Mouse (Mus musculus) layer of hippocampus, adult 11-12 months (tissue): ENCODE results near the gene Hist1h2ai.
"Not testable (repeated sequence)": the region's sequence is repeated elsewhere in the genome, so short reads cannot be mapped to it uniquely, and the experiment has no call there.

Source experiments
- DNase-seq: peaks from one replicate; pipeline ENCODE4 v3.0.0; 2022; ENCODE audit warnings: low spot score

The Hist1h2ai gene

GRCm38 (mm10) chr13:21715864-21716539 is at the start of gene Hist1h2ai, which contains the start of gene Hist1h2bl:
Gene Hist1h2ai, plus strand, starts transcription at chr13:21716422.
Gene Hist1h2bl, minus strand, starts transcription at chr13:21716143.
- peak; percentile 91 for DNase-seq

DNA sequence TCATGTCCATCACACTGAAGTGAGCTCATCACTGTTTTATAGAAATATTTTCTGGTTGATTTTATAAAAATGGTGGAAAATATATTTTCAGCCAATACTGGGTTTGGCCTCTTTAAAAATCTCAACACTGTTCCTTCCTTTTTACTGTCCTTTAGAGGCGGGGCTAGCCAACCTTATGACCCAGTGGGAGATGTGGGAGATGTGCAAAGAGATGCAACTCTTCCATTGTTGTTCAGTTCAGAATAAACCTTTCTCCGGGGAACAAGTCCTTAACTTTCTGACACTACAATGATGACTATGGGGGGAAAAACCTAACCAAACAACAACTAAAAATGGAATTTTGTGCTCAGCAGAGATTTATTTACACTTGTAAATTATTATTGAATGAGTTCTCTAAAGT is 38.9 kb upstream of the Hist1h2ai start, which contains the start of gene Olfr1360:
Gene Olfr1360, minus strand, starts transcription at position 101 of the 400 bp plus-strand sequence.
- no peak for DNase-seq

DNA sequence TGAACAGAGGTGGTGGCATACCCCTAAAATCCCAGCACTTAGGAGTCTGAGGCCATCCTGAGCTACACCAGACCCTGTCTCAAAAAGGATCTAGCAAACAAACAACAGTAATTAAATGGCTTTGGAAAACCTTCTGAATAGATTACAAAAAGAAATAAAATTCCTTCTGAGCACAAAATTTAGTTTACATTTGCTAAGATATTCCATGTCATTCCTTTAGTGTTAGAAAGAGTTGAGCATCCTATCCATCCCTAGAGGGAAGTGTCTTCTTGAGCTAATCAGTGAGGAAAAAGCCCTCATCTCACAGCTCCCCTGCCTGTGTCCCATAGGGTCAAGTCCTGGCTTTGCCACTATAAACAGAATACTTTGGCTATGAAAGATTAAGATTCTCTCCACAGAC is 18.4 kb upstream of the Hist1h2ai start, which contains the start of gene Olfr1359:
Gene Olfr1359, plus strand, starts transcription at position 301 of the 400 bp plus-strand sequence.
- no peak for DNase-seq

GRCm38 (mm10) chr13:21706669-21707068 is 9.6 kb upstream of the Hist1h2ai start:
- no peak for DNase-seq

DNA sequence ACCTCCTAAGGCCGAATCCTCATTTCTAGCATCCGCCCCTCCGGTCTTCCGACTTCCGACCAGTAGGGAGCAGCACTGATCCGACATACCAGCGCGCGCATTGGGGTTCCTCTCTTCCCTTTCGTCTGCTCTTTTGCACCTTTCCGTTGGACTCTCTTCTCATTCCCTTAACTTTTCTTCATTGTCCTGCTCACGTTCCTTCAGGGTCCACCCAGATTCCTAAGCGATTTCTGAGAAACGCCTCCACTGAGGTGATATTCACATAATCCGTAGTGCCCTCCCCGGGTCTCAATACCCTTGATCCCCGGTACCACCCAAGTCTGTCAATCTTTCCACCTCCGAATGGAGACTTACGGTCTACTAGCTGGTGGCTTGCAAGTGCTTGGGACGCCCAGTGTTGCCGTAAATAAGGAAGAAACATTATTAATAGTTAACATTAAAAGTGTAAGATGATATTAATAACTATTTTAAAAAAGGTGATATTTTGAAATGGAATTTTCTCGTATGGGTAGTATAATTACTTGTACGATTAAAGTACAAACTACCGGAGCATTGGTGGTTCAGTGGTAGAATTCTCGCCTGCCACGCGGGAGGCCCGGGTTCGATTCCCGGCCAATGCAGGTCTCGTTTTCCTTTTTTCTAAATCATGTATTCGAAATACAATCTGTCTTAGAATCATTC is 6.1 kb upstream of the Hist1h2ai start:
- DNase-seq: peak; percentile 91

DNA sequence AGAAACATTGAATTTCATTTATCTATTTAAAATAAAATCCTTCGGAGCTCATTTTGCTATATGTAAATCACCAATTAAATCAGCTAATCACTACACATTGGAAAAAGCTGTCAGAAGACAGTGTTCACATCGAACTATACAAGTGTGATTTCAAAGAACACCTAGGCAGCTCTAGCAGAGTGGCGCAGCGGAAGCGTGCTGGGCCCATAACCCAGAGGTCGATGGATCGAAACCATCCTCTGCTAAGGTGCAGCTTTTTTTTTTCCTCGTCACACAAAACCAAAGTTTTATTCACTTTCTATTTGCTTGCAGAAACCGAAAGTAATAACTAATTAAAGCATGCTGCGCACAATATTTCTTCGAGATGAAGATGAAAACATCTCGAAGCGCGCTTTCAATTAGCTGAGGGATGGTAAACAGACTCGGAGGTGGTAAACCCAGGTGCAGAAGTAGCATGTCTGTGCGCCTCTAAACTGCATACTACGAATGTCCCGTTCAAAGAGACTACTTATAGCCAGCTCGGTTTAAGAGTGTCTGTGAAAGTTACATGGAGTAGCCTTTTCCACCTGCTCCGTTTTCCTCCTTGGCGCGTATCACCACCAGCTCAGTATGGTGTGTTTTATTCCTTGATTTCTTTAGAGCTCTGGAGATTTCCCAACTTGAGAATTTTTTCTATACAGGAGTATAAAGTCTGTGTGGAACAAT is 5.2 kb upstream of the Hist1h2ai start:
- peak; percentile 78 for DNase-seq

DNA sequence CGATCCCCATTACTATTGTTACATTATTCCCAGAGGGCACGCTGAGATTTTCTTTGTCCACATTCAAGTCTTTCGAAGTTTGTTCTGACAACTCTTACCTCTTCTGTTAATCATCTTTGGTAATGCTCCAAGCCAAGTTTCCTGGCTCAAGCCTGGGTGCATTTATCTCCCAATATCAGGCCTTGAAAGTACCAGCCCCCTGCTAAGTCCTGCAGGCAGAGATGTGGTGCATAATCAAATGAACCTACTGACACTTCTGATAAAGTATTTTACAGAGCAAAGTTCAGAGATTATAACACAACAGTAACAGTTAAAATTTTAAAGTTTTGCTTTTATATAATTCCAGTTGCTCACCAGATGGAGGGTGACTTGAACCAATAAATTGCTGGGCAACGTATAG is 4.5 kb upstream of the Hist1h2ai start:
- no peak for DNase-seq

GRCm38 (mm10) chr13:21714725-21715124 is 1.5 kb upstream of the Hist1h2ai start:
- DNase-seq: peak; percentile 69

- DNase-seq: no peak
These were observed 925 bp upstream of the Hist1h2ai start for GRCm38 (mm10) chr13:21715131-21715863.

- DNase-seq: peak; percentile 16
These were observed 544 bp downstream of the Hist1h2ai start for GRCm38 (mm10) chr13:21716540-21717391.

DNA sequence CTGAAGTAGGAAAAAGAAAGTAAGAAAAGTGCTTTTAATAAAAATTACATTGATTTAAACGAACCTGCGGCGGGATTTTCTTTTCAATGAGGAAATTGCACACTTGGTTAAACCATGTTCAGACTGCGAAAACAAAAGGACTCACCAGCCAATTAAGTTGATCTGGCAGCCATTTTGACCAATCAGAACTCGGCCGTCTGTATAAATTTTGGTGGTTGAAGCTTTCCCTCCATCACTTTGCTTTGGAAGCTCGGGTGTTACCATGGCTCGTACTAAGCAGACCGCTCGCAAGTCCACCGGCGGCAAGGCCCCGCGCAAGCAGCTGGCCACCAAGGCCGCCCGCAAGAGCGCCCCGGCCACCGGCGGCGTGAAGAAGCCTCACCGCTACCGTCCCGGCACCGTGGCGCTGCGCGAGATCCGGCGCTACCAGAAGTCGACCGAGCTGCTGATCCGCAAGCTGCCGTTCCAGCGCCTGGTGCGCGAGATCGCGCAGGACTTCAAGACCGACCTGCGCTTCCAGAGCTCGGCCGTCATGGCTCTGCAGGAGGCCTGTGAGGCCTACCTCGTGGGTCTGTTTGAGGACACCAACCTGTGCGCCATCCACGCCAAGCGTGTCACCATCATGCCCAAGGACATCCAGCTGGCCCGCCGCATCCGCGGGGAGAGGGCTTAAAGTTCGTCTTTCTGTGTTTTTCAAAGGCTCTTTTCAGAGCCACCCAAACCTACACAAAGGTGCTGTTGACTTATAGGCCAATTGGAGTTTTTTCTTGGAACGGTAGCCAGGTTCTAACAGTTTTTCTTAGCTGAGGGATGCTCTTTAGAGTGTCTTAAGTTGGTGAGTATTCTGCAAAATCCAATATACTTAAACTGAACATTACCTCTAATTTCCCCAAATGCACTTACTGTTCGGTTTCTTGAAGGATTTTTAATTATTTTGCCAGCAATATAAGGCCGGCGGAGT is 1.5 kb downstream of the Hist1h2ai start, which contains the start of gene Hist1h3h:
Gene Hist1h3h, plus strand, starts transcription at position 263 of the 961 bp plus-strand sequence.
- DNase-seq: peak; percentile 91

DNA sequence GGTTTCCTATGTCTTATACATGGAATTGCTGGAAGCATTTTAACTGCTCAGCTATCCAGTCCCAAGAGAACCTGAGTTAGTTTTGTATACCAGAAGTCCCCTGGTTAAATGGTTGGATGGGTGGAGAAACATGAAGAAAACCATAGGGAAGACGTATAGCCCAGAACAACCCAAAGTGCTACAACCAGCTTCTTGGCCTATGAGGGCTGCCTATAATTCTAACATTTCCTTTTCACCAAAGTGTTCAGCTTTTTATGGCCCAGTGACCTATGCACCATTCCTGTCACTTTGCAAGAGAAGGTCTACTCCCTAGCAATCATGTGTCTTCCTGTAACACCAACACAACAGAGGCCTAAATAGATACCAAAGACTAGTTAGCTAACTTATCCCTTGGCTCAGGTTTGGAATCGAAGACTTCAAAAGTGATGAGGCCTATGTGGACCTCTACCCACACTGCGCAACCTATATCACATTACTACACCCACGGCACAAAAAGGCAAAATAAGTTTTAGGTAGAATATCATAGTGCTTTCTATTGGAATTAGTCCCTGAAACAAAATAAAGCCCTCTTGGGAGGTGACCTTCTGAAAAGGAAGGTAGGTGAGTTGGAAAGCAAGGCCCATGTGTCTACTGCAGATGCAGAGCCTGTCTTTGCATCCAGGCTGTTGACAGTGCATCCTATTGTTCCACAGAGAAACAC is 2.3 kb downstream of the Hist1h2ai start:
- DNase-seq: no peak

- not testable (repeated sequence) for DNase-seq
These were observed 5.0 kb downstream of the Hist1h2ai start for GRCm38 (mm10) chr13:21721107-21721756.

GRCm38 (mm10) chr13:21721757-21722372 is 5.6 kb downstream of the Hist1h2ai start, which contains the start of gene Hist1h2bm:
Gene Hist1h2bm, plus strand, starts transcription at chr13:21722044.
- DNase-seq: peak; percentile 70

DNA sequence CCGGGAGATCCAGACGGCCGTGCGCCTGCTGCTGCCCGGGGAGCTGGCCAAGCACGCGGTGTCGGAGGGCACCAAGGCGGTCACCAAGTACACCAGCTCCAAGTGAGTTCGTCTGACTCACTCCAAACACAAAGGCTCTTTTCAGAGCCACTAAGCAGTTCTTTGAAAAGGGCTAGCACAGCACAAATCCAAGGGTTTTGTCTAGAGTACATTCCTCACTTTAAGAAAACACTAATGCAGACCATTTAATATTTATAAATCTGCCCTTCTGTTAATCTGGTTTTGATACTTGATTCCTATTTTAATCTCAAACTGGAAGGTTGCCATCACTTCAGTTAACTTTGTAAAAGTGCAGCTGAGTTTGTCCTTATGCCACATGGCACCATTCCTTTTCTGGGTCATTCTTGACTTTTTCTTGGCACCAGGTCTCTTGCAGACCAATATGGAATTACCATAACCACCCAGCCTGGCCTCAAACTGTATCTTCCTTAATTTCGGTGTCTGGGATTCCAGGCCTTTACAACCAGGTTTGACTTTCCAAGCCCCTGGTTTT is 6.2 kb downstream of the Hist1h2ai start:
- no peak for DNase-seq

DNA sequence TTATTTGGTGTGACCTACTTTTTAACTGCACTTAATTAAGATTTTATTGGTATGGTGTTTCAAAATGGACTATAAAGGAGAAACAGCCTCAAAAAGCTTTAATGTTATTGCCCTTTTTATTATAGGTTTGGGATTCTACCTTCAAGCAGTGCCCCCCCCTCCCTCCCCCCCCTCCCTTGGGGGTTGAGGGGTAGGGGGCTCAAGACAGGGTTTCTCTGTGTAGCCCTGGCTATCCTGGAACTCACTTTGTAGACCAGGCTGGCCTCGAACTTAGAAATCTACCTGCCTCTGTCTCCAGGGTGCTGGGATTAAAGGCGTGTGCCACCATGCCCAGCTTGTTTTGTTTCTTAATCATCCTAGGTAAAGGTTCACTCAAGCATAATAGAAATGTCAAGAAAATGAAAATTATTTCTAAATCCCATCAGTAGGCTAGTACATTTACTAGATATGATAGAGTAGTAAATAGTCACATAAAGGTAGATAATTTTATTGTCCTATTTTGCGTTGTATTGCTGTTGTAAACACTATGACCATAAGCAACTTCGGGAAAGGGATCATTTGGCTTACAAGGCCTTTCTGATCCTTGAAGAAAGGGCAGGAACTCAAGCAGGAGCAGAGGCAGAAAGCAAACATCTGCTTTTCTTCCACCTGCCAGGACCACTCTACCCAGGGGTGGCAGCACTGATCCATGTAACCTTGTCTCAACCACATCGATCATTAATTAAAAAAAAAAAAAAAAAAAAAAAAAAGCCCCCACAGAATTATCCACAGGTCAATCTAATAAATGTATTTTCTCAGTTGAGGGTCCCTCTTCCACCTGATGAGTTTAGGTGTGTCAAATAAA is 7.0 kb downstream of the Hist1h2ai start:
- DNase-seq: no peak
